Mouse (Mus musculus): Measurements from ENCODE around the gene Rarg. TPM values are rescaled to one million over a fixed set of nuclear protein-coding genes. Genes with fewer than 3 reads are reported as not detected.
A peak's percentile ranks its signal among the peaks of the same experiment; 100 is the strongest.
"Not testable (repeated sequence)": the region's sequence is repeated elsewhere in the genome, so short reads cannot be mapped to it uniquely, and the experiment has no call there.

The Rarg gene
- polyA plus RNA-seq, 1 experiment from 2014 or later = 5.6 TPM

DNA sequence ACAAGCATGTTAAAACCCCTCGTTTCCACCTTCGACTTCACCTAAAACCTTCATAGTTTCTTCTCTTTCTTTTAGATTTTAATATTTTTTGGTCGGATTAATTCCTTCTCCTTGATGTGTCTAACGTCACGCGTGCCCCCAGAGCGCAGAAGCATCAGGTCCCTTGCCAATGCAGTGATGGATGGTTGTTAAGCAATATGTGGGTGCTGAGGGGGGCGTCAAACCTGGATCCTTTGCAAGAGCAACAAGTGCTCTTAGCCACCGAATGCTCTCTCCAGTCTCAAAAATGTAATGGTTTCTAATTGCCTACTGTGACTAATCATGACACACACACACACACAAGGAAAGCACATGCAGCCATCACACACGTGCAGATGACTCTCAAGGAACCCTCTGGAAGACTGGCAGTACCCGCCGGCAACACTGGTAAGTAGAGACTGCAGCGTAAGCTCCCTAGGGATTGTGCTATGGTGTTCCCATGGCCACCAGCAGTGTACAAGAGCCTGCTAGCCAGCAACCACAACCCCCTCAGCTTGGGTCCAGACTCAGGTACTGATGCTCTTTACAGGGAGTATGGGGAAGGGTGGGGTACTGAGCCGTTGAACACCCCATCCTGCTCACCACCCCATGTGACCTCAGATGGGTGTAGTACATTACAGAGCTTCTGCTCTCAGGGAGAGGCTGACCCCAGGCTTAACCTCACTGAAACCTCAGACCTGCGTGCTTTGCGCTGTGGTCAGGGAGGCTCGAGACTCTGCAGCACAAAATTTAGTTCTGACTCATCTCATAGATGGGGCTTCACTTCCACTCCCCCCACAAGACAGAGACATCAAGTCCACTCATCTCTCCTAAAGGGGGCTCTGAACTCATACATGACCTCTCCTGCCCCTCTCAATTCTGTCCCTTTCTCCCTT lies 26.7 kb downstream of the Rarg start:
- no peak overlapping the region for H3K27ac ChIP-seq (ENCODE audit: low read depth, low read length)
- H3K4me2 ChIP-seq (ENCODE audit: low read length) = no peak overlapping the region
- 84% methylated on average over 17 of the region's 17 CpGs for WGBS
- no peaks in the 10 kb centered on the region for H3K36me3 ChIP-seq (ENCODE audit: control insufficient read depth, insufficient read depth, low read length)
- ATAC-seq = no peak
- no peaks in the 10 kb centered on the region for H3K27me3 ChIP-seq (replicated peaks; ENCODE audit: control insufficient read depth, insufficient read depth, low read length)
- no peaks in the 10 kb centered on the region for H3K9me3 ChIP-seq (ENCODE audit: control insufficient read depth, low read length)
- H3K9ac ChIP-seq (ENCODE audit: low read depth, low read length) = no peak overlapping the region
- H3K4me1 ChIP-seq (ENCODE audit: control insufficient read depth, insufficient read depth, low read depth, low read length) = no peaks in the 10 kb centered on the region
- no peak overlapping the region for H3K4me3 ChIP-seq (ENCODE audit: low read length)

DNA sequence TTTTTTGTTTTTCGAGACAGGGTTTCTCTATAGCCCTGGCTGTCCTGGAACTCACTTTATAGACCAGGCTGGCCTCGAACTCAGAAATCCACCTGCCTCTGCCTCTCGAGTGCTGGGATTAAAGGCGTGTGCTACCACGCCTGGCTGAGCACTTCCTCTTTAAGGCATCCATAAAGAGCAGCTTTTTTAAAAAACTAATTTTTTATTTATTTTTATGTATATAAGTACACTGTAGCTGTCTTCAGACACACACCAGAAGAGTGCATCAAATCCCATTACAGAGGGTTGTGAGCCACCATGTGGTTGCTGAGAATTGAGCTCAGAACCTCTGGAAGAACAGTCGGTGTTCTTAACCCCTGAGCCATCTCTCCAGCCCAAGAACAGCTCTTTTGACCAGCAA lies 31.7 kb downstream of the Rarg start:
- H3K36me3 ChIP-seq (ENCODE audit: control insufficient read depth, insufficient read depth, low read length); H3K4me2 ChIP-seq (ENCODE audit: low read length); ATAC-seq; H3K27ac ChIP-seq (ENCODE audit: low read depth, low read length); H3K4me1 ChIP-seq (ENCODE audit: control insufficient read depth, insufficient read depth, low read depth, low read length); H3K9ac ChIP-seq (ENCODE audit: low read depth, low read length); H3K4me3 ChIP-seq (ENCODE audit: low read length); H3K27me3 ChIP-seq (replicated peaks; ENCODE audit: control insufficient read depth, insufficient read depth, low read length); H3K9me3 ChIP-seq (ENCODE audit: control insufficient read depth, low read length): not testable (repeated sequence)
- WGBS = 71% methylated on average over 6 of the region's 6 CpGs

DNA sequence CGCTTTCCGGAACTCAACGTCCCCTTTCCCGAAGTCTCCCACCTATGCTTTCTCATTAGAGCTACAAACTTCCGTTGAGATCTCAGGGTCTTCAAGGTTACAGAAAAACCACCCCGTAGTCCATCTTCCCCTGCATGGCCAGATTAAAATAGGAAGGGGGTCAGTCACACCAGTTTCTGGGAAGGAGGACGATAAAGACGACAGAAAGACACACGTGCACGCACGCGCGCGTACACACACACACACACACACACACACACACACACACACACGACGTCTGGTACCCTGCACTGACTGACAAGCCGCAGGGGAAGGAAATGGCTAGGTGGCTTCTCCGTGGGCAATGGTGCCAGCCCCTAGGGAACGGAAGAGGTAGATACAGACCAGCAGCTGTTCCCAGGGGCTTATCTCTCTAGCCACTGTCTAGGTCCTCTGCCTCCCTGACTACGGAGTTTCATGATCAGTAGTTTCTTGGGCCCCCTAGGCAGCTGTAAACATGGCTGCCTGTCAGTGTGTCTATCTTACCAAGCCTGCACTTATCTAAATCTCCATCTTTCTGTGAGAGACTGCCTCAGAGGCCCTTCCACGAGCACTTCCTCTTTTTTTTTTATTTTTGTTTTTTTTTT lies 32.2 kb downstream of the Rarg start:
- no peak for ATAC-seq
- Histone ChIP-seq H3K27ac (ENCODE audit: low read depth, low read length) (no peak overlapping the region), H3K9ac (ENCODE audit: low read depth, low read length) (peak overlapping the region; percentile 69; the same call in 1 of the 2 replicates), H3K4me1 (ENCODE audit: control insufficient read depth, insufficient read depth, low read depth, low read length) (peaks cover 8% of the 10 kb centered on the region), H3K27me3 (replicated peaks; ENCODE audit: control insufficient read depth, insufficient read depth, low read length) (peaks cover 9% of the 10 kb centered on the region), H3K4me2 (ENCODE audit: low read length) (peak overlapping the region; percentile 94), H3K36me3 (ENCODE audit: control insufficient read depth, insufficient read depth, low read length) (no peaks in the 10 kb centered on the region), H3K9me3 (ENCODE audit: control insufficient read depth, low read length) (no peaks in the 10 kb centered on the region), H3K4me3 (ENCODE audit: low read length) (peak overlapping the region; percentile 50)
- 12% methylated on average over 21 of the region's 21 CpGs for WGBS

DNA sequence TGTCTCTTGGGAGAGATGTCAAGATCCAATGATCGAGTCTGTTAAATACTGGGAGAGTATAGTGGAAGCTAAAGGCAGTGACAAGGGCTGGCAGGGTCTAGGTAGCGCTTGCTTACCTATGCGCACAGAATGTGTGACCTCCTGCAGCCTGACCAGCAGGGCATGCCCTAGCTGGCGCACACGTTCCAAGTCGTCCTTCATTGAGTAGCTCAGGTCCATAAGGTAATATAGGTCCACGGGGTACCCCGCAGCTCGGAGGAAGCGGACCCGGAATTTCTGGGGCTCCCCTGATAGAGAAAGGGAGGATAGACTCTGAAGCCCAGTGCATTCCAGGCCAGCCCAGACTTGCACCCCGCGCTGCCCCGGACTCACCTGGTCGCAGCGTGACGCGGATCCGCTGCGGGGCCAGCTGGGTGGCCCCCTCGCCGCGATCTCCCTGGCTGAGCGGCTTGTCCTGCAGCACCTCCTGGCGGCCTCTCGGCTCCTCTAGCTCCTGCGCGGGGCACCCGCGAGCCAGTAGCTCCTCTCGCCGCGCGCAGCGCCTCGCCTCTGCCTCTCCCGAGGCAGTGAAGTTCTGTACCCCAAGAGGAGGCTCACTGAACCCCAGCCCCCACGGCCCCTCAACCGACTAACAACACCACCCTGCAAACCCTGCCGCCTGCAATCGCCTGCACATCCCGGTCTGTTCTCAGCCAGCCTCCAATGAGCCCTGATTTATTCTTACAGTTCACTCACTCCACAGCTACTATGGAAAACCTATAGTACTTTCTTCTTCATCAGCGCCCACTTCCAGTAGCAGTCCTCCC lies 32.9 kb downstream of the Rarg start:
- 2% methylated on average over 43 of the region's 43 CpGs for WGBS
- H3K4me1 ChIP-seq (ENCODE audit: control insufficient read depth, insufficient read depth, low read depth, low read length) = peaks cover 8% of the 10 kb centered on the region
- peak; percentile 90 for ATAC-seq
- H3K27ac ChIP-seq (ENCODE audit: low read depth, low read length) = no peak overlapping the region
- H3K4me2 ChIP-seq (ENCODE audit: low read length) = peak overlapping the region; percentile 94
- H3K9me3 ChIP-seq (ENCODE audit: control insufficient read depth, low read length) = no peaks in the 10 kb centered on the region
- H3K36me3 ChIP-seq (ENCODE audit: control insufficient read depth, insufficient read depth, low read length) = no peaks in the 10 kb centered on the region
- peak overlapping the region; percentile 69 for H3K9ac ChIP-seq (ENCODE audit: low read depth, low read length)
- H3K4me3 ChIP-seq (ENCODE audit: low read length) = peak overlapping the region; percentile 50
- H3K27me3 ChIP-seq (replicated peaks; ENCODE audit: control insufficient read depth, insufficient read depth, low read length) = peaks cover 9% of the 10 kb centered on the region

DNA sequence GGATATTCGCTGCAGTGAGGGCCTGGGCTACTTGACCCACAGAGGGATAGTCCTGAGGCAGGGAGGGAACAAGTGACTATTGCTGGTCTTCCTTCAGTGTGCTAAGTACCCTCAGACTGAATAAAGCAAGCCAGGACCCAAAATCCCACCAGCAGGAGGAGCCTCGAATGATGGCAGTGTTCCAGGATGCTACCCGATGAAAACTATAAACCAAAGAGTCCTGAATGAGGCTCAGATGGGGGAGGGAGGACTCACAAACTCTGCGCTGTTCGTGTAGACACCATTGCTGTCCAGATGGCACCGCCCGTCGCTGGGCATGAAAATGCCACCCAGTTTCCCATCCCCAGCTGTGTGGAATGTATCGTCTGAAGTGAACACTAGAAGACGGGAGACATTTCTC lies 34.9 kb downstream of the Rarg start:
- no peak overlapping the region for H3K4me3 ChIP-seq (ENCODE audit: low read length)
- no peak overlapping the region for H3K9ac ChIP-seq (ENCODE audit: low read depth, low read length)
- no peak for ATAC-seq
- no peak overlapping the region for H3K27ac ChIP-seq (ENCODE audit: low read depth, low read length)
- H3K27me3 ChIP-seq (replicated peaks; ENCODE audit: control insufficient read depth, insufficient read depth, low read length) = peaks cover 9% of the 10 kb centered on the region
- H3K4me2 ChIP-seq (ENCODE audit: low read length) = no peak overlapping the region
- no peaks in the 10 kb centered on the region for H3K9me3 ChIP-seq (ENCODE audit: control insufficient read depth, low read length)
- no peaks in the 10 kb centered on the region; the same call in 1 of the 2 replicates for H3K36me3 ChIP-seq (ENCODE audit: control insufficient read depth, insufficient read depth, low read length)
- WGBS = 56% methylated on average over 10 of the region's 10 CpGs
- peaks cover 8% of the 10 kb centered on the region for H3K4me1 ChIP-seq (ENCODE audit: control insufficient read depth, insufficient read depth, low read depth, low read length)

DNA sequence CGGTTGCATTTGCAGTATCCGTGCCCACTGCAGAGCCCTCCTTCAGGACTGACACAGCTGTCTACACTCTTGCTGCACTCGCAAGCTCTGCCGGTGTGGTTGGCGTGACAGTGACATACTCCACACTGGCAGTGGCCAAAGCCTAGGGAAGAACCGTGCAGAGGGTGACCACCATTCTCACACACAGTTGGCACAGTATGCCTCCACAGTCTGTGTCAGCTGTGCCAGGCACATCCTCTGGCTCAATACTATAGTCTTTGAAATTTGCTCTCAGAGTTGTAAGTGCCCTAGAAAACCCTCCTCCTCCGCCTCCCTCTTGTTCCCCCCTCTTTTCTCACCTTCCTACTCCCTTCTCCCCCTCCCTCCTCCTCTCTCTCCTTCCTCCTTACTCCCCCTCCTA lies 40.0 kb downstream of the Rarg start:
- peak; percentile 16; the same call in 1 of the 2 replicates for ATAC-seq
- Histone ChIP-seq H3K9ac (ENCODE audit: low read depth, low read length) (no peak overlapping the region), H3K4me2 (ENCODE audit: low read length) (no peak overlapping the region), H3K27ac (ENCODE audit: low read depth, low read length) (no peak overlapping the region), H3K27me3 (replicated peaks; ENCODE audit: control insufficient read depth, insufficient read depth, low read length) (no peaks in the 10 kb centered on the region), H3K4me1 (ENCODE audit: control insufficient read depth, insufficient read depth, low read depth, low read length) (no peaks in the 10 kb centered on the region), H3K36me3 (ENCODE audit: control insufficient read depth, insufficient read depth, low read length) (peaks cover 21% of the 10 kb centered on the region), H3K4me3 (ENCODE audit: low read length) (no peak overlapping the region), H3K9me3 (ENCODE audit: control insufficient read depth, low read length) (no peaks in the 10 kb centered on the region)
- 92% methylated on average over 7 of the region's 7 CpGs for WGBS

DNA sequence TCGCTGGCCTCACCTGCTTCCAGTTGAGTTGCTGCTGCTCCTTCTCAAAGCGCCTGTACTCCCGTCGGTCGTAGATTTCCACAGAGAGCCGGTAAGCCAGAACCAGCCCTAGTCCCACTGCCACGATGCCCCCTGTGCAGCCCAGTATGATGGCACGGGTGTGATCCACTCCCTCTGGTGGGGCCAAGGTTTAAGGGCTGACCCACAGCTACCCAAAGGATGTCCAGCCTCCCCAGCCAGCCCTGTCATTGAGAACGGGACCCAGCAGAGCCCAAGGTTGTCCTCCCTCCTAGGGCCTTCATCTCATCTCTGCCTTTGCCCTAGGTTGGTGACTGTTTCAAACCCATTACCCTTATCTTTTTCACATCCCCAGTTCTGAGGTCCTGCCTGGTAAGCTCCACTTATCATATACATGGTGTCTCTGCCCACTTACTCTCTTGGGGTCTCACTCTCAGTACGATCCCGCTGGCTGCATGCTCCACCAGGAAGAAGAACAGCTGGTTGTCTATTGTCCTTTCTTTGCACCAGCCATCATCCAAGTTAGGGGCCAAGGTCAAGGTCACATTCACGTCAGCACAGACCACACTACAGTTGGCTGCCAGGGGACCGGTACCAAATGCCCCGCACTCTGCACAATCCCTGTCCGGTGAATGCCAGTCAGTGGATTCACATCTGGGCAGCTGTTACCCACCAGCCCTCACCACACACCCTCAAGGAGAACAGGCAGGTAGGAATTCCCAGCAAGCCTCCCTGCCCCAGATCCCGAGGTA lies 40.7 kb downstream of the Rarg start:
- no peak overlapping the region for H3K4me3 ChIP-seq (ENCODE audit: low read length)
- WGBS = 86% methylated on average over 16 of the region's 16 CpGs
- no peaks in the 10 kb centered on the region for H3K4me1 ChIP-seq (ENCODE audit: control insufficient read depth, insufficient read depth, low read depth, low read length)
- H3K4me2 ChIP-seq (ENCODE audit: low read length) = no peak overlapping the region
- no peaks in the 10 kb centered on the region for H3K9me3 ChIP-seq (ENCODE audit: control insufficient read depth, low read length)
- no peak overlapping the region for H3K9ac ChIP-seq (ENCODE audit: low read depth, low read length)
- no peak overlapping the region for H3K27ac ChIP-seq (ENCODE audit: low read depth, low read length)
- H3K36me3 ChIP-seq (ENCODE audit: control insufficient read depth, insufficient read depth, low read length) = peaks cover 22% of the 10 kb centered on the region
- no peaks in the 10 kb centered on the region for H3K27me3 ChIP-seq (replicated peaks; ENCODE audit: control insufficient read depth, insufficient read depth, low read length)
- ATAC-seq = peak; percentile 9

- H3K4me1 ChIP-seq (ENCODE audit: control insufficient read depth, insufficient read depth, low read depth, low read length) = no peaks in the 10 kb centered on the region
- no peak overlapping the region for H3K9ac ChIP-seq (ENCODE audit: low read depth, low read length)
- no peak for ATAC-seq
- H3K4me3 ChIP-seq (ENCODE audit: low read length) = no peak overlapping the region
- H3K4me2 ChIP-seq (ENCODE audit: low read length) = no peak overlapping the region
- no peak overlapping the region for H3K27ac ChIP-seq (ENCODE audit: low read depth, low read length)
- H3K27me3 ChIP-seq (replicated peaks; ENCODE audit: control insufficient read depth, insufficient read depth, low read length) = no peaks in the 10 kb centered on the region
- peaks cover 22% of the 10 kb centered on the region for H3K36me3 ChIP-seq (ENCODE audit: control insufficient read depth, insufficient read depth, low read length)
- H3K9me3 ChIP-seq (ENCODE audit: control insufficient read depth, low read length) = no peaks in the 10 kb centered on the region
- 77% methylated on average over 6 of the region's 6 CpGs for WGBS
Measured at GRCm38 (mm10) chr15:102215624-102216023, 41.7 kb downstream of the Rarg start.

Measured in hindbrain, embryonic 16.5 days (tissue).